Mouse (Mus musculus) kidney, postnatal 10 days (tissue): ENCODE data around the gene Gtf3c5.

Experiments used
- DNase-seq: peaks from one replicate; pipeline ENCODE4 v3.0.0; 2021; ENCODE audit warnings: mixed read lengths

The Gtf3c5 gene

GRCm38 (mm10) chr2:28606601-28607340, 23.2 kb upstream of the Gtf3c5 start:
- no peak for DNase-seq

- no peak for DNase-seq
Measured at GRCm38 (mm10) chr2:28605789-28606541, 22.4 kb upstream of the Gtf3c5 start.

- no peak for DNase-seq
Measured at GRCm38 (mm10) chr2:28603542-28603941, 20.0 kb upstream of the Gtf3c5 start.

DNA sequence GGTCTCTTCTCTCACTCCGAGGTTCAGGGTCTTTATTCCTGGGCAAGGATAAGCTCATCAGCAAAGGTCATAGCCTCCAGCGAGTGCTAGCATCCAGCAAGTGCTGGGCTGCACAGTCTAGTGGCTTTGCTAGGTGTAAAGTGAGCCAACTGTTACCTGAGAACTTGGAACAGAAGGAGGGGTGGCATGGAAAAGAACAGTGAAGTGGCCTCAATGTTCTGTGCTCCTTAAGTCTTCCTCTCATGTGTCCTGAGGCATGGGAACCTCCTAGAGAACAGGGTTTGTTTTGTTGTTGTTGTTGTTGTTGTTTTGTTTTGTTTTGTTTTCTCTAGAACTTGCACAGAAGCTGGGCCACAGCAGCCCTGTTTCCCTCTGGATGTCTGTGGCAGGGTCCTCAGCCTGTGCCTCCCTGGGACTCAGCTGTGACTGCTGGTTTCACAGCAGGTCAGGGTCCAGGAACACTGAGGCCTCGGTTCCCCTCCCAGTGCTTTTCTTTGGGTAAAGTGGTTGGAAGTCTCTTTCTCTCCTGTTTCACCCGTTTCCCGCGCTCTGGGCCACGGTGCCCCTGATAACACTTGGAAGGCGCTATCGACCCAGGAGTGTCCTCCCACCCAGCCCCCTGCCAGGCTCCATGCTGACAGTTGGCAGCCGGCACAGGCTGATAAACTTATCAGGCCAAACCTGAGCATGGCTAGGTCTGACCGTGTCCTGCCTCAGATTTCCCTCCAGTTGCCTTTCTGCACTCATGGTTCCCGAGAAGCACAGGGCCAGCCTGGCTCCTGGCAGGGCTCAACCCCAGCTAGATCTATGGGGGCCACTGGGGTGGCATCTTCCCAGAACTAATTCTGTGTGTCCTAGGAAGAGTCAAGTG, 18.4 kb upstream of the Gtf3c5 start:
- no peak for DNase-seq

DNA sequence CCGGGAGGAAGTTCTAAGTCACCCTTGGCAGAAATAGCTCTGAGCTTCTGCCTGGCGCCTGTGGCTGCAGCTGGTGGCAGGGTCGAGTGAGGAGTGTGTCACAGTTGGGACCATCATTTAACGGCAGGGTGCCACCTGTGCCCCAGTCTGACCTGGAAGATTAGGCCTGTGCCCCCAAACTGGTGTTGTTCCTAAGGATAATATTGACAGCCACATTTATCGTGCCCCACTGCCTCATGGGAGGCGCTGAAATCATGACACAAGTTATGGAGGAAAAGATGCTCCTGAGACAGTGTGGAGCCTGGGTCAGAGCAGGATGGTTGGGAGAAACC, 16.0 kb upstream of the Gtf3c5 start:
- no peak for DNase-seq

- no peak for DNase-seq
Measured at GRCm38 (mm10) chr2:28598692-28599568, 15.4 kb upstream of the Gtf3c5 start.

- no peak for DNase-seq
Measured at GRCm38 (mm10) chr2:28597733-28598547, 14.4 kb upstream of the Gtf3c5 start.

DNA sequence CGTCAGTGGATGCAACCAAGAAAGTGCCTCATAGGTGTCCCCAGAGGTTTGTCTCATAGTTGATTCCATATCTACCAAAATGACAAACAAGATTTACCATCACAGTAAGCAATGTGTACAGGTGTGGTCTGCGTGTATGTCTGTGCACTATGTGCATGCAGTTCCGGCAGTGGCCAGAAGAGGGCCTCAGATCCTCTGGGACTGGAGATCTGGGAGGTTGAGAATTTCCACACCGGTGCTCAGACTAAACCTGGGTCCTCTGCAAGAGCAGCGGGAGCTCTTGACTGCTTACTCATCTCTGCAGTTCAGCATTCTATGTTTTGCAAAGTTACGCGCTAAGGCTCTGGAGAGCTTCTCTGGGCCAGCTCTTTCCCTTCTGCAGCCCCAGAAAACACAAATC, 13.4 kb upstream of the Gtf3c5 start:
- DNase-seq, result no peak

- DNase-seq, result no peak
Measured at GRCm38 (mm10) chr2:28596021-28596420, 12.5 kb upstream of the Gtf3c5 start.

DNA sequence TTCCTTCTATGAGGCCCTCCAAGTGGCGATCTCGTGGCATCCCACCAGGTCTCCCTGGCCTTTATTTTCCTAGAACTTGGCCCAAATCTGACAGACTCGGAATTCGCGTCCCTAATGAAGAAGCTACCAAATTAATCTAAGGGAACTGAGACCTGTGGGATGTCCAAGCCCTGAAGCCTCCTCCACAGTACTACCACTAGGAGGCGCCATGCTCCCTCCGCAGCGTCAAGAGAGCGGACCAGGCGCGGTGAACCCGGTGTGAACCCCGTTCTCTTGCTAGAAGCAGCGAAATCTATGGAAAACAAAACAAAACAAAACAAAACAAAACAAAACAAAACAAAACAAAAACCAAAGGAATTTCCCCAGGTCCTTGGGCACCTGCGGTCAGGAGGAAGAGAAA, 9.3 kb upstream of the Gtf3c5 start:
- peak; percentile 82 for DNase-seq

DNA sequence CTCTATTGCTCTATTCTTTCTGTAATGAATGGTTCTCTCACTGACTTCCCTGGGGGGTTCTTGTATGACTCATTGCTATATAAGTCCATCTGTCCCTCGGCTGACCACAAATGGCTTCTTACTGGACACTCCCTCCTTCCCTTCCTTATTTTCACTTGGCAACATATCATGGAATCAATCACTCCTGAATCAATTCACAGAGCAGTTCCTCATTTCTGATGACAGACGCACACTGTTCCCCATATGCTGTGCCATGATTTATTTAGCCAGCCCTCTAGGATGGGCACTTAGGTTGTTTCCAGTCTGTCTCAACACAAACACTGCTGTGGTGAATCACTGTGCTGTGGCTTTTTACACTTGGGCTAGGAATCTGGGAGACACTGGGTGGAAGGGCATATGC, 7.9 kb upstream of the Gtf3c5 start:
- no peak for DNase-seq

DNA sequence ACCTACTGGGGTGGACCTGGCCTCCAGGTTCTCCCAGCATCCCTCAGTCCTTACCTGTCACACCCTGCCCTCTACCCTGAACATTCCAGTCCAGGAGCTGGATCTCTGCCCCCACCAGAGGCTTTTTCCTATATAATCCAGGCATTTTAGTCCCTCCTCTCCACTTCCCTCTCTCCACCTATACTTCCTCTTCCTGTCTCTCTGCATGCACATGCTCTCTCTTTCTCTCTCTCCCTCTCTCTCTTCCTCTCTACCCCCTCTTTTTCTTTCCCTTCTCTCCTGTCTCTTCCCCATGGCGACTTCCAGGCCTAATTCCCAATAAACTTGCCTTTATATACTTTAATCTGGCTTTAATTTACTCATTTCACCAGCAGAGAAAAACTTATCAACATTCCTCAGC, 5.0 kb upstream of the Gtf3c5 start:
- no peak for DNase-seq

DNA sequence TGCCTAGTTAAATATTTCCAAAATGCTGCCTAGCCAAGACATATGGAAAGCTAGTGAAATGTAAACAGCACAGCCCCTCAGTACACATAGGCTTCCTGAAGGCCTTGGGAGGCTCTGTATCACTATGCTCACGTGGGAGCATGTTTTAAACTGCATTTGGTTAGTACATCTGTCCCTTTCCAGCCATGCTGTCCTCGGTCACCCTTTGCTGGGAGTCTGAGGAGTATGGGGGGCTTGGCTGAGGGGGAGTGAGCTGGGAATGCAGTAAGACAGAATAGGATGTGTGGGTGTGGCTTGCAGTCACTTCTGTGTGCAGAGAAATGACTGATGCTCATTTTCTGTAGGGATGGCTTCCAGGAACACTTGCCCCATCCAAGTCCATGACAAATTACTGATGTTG, 2.2 kb upstream of the Gtf3c5 start:
- DNase-seq, result no peak

DNA sequence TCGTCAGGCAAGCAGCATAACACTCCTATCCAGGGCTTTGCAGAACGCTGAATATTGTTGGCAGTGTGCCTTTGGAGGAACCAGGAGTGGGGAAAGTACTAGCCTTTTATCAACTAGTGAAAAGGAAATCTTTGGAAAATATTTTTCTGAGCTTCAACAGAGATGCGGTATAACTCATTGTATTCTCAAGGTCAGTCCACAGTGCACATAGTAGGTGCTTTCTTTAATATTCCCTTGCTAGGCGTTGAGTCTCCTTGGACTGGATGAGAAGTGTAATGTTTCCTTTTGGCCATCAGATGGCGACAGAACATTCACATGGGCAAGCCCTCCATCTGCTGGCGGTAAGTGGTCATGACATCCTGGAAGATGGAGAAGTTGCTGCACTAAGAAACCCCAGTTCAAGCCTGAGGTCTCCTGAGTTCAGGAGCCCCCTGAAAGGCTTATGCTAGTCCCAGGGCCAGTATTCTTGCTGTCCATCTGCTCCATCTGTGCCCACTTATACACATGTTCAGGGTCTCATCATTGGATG, 1.6 kb upstream of the Gtf3c5 start:
- peak; percentile 89 for DNase-seq

- peak; percentile 91 for DNase-seq
Measured at GRCm38 (mm10) chr2:28582647-28583353, 751 bp downstream of the Gtf3c5 start.

DNA sequence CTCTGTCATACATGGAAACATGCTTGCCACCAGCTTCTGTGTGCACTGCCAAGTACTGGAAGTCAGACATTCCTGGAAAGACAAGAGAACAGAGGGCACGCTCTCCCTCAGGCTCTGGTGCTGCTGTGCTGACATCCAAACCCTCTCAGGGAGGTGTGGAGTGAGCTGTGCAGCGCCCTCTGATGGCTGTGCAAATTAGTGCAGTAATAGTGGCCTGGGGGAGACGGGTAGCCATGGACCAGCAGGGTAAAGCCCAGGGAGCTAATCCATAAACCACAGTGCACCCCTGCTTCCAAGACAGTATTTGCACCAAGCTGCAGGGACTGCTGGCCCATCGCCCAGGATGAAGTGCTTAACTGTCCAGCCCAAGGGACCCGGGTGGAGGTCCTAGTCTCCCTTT, 5.5 kb downstream of the Gtf3c5 start:
- DNase-seq, result peak; percentile 30

DNA sequence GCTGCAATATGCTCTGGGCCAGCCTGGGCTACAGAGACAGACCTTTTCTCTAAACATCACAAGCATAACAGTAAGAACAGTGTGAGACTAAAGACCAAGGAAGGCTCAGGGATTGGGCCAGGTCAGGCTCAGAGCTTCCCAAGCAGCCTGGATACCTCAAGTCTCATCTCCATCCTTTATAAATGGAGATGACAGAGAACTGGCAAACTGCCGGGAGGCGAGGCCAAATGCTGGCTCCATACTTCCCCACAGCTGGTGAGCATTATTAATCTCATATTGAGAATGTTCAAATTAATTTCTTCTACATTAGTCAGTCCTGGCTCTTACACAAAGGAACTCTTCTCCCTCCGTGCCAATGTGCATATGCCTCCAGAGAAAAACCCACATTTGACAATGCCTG, 6.7 kb downstream of the Gtf3c5 start:
- no peak for DNase-seq

DNA sequence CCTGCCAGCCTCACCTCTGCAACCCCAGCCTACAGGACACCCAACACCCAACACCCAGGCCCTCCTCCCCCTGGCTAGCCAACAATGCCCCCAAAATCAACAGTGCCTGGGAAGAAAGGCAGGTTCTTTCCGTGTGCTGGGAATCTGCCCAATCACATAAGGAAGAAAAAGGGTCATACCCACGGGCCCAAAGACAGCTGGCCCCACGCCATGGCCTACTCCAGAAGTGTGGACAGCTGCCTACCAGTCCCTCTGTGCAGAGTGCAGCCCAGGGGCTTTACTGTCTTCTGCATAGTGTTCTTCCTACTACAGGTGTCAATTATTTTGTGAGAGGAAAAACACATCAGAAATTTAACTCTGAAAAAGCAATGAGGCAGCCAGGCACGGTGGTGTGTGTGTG, 8.2 kb downstream of the Gtf3c5 start:
- no peak for DNase-seq

DNA sequence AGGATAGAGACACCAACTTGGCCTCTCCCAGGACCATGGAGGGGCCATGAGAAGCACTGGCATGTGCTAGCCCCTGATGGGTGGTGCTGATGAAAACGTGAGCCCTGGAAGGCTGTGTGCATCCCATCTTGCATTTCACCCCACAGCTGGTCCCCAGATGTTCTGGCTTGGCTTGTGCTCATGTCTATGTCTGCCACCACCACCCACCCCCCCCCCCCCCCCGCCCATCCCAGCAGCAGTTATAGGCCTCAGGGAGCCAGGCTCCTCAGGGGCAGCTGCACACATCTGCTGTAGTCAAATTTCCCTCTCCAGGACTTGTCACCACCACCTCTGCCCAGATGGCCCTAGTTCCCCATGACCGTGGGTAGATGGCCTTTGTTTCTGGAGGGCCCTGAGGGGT, 13.6 kb downstream of the Gtf3c5 start:
- no peak for DNase-seq

GRCm38 (mm10) chr2:28566545-28566944, 17.0 kb downstream of the Gtf3c5 start:
- DNase-seq, result peak; percentile 67

- DNase-seq, result no peak
Measured at GRCm38 (mm10) chr2:28564380-28564779, 19.2 kb downstream of the Gtf3c5 start.
